Mouse (Mus musculus): Measurements from ENCODE around the gene Cd83. TPM values are rescaled to one million over a fixed set of nuclear protein-coding genes. Genes with fewer than 3 reads are reported as not detected.

The Cd83 gene
- polyA plus RNA-seq, 1 experiment from 2014 or later: 14.3 TPM

DNA sequence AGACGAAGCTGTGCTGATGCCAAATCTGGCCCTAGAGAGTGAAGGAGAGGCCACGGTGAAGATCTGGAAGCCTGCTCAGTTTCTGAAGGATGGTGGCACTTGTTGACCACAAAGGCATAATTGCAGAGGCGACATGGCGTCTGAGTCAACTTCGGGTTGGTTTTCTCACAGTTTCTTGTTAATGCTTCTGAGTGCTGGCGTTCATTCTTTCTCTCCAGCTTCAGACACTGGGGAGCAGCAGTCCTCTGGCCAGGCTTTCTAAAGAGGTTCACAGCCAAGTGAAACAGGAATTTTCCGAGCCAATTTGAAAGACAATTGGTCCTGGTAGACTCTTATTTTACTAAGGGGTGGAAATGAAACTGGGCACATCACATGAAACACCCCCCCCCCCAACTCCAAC lies 62.6 kb downstream of the Cd83 start:
- no peak for ATAC-seq (ENCODE audit: insufficient read depth)
- no peak overlapping the region for H3K9ac ChIP-seq
- H3K4me2 ChIP-seq: no peak overlapping the region
- WGBS: 86% methylated on average over 7 of the region's 7 CpGs
- TF ChIP-seq CTCF (IDR thresholded peaks at IDR 0.05; ENCODE audit: low read depth): no peak
- no peaks in the 10 kb centered on the region for H3K36me3 ChIP-seq (ENCODE audit: insufficient read depth)
- H3K27ac ChIP-seq (ENCODE audit: low read depth): no peak overlapping the region
- H3K4me3 ChIP-seq (ENCODE audit: low read depth, low read length): no peak overlapping the region
- H3K4me1 ChIP-seq (ENCODE audit: insufficient read depth): no peaks in the 10 kb centered on the region
- no peaks in the 10 kb centered on the region for H3K27me3 ChIP-seq (ENCODE audit: insufficient read depth, low read length)
- H3K9me3 ChIP-seq (ENCODE audit: low read depth, low read length): no peaks in the 10 kb centered on the region
- no peak for DNase-seq

DNA sequence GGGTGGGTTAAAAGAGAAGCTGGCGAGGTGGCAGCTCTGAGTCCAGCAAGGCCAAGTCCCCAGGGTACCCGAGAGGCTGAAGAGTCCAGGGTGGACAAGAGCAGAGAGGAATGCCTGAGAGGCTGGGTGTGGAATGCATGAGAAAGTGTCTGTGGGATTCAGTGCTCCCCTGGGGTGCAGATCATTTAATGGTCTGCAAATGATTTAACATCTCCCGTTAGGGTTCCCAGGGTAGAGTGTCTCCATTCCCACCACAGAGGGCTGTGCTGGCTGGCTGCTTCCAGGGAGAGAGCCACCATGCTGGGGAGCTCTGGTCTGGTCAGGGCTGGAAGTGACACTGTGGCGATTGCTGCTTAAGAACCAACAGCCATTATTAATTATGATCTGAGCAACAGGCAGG lies 65.2 kb downstream of the Cd83 start:
- TF ChIP-seq CTCF (IDR thresholded peaks at IDR 0.05; ENCODE audit: low read depth): no peak
- Histone ChIP-seq H3K9ac (no peak overlapping the region), H3K27me3 (ENCODE audit: insufficient read depth, low read length) (no peaks in the 10 kb centered on the region), H3K36me3 (ENCODE audit: insufficient read depth) (no peaks in the 10 kb centered on the region), H3K4me2 (no peak overlapping the region), H3K4me3 (ENCODE audit: low read depth, low read length) (no peak overlapping the region), H3K9me3 (ENCODE audit: low read depth, low read length) (no peaks in the 10 kb centered on the region), H3K4me1 (ENCODE audit: insufficient read depth) (no peaks in the 10 kb centered on the region), H3K27ac (ENCODE audit: low read depth) (no peak overlapping the region)
- no peak for ATAC-seq (ENCODE audit: insufficient read depth)
- 43% methylated on average over 4 of the region's 4 CpGs for WGBS
- DNase-seq: no peak

DNA sequence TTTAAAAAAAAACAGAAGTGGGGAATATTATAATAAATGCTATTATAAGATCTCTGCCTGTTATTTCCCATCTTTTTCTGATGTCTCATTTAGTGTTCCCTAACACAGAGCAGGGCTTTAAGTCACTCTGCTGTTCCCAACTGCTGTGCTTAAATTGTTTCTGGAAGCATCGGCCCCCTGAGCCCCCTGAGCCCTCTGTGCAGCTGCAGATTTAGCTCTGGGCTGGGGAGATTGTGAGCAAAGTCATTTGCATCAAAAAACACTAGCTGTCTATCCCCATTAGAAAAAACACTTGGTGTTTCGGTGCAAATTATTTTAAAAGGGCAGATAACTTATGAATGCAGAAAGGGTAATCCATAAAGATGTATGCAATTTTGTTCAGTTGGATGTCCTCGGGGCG lies 66.5 kb downstream of the Cd83 start:
- no peak for TF ChIP-seq CTCF (IDR thresholded peaks at IDR 0.05; ENCODE audit: low read depth)
- no peak overlapping the region for H3K27ac ChIP-seq (ENCODE audit: low read depth)
- H3K9me3 ChIP-seq (ENCODE audit: low read depth, low read length): no peaks in the 10 kb centered on the region
- H3K4me3 ChIP-seq (ENCODE audit: low read depth, low read length): no peak overlapping the region
- H3K36me3 ChIP-seq (ENCODE audit: insufficient read depth): no peaks in the 10 kb centered on the region
- H3K4me1 ChIP-seq (ENCODE audit: insufficient read depth): no peaks in the 10 kb centered on the region
- H3K4me2 ChIP-seq: no peak overlapping the region
- H3K27me3 ChIP-seq (ENCODE audit: insufficient read depth, low read length): no peaks in the 10 kb centered on the region
- DNase-seq (no peak), ATAC-seq (ENCODE audit: insufficient read depth) (no peak)
- WGBS: 68% methylated on average over 4 of the region's 4 CpGs
- H3K9ac ChIP-seq: no peak overlapping the region

Other genes starting within 250 kb of the Cd83 start
- gene Mcur1, start 224.6 kb upstream of the Cd83 start, polyA plus RNA-seq (2014; fragmentation: Nextera tagmentation; extraction: Ambion mirVana): 17.3 and 18.9 TPM in 2 replicates
- gene Rnf182, start 169.1 kb upstream of the Cd83 start, polyA plus RNA-seq (2014; fragmentation: Nextera tagmentation; extraction: Ambion mirVana): 3.6 and 6.4 TPM in 2 replicates

Data from lung, embryonic 14.5 days (tissue).